Mouse (Mus musculus): ENCODE data around the gene Abca15.
"Not testable (repeated sequence)": the region's sequence is repeated elsewhere in the genome, so short reads cannot be mapped to it uniquely, and the experiment has no call there.

Gene Abca15

GRCm38 (mm10) chr7:120328087-120328793 is at the start of gene Abca15:
Gene Abca15, plus strand, starts transcription at chr7:120328670.
- peak; percentile 76 for DNase-seq

GRCm38 (mm10) chr7:120285286-120285685 is 43.2 kb upstream of the Abca15 start:
- peak; percentile 32 for DNase-seq

GRCm38 (mm10) chr7:120316086-120316485 is 12.4 kb upstream of the Abca15 start:
- no peak for DNase-seq

GRCm38 (mm10) chr7:120322963-120323362 is 5.5 kb upstream of the Abca15 start:
- DNase-seq, result no peak

GRCm38 (mm10) chr7:120325911-120326310 is 2.6 kb upstream of the Abca15 start:
- not testable (repeated sequence) for DNase-seq

GRCm38 (mm10) chr7:120327220-120328073 is 1.0 kb upstream of the Abca15 start:
- DNase-seq, result peak; percentile 47

- no peak for DNase-seq
Observed at GRCm38 (mm10) chr7:120361159-120361558, 32.7 kb downstream of the Abca15 start.

GRCm38 (mm10) chr7:120409447-120409846 is 81.0 kb downstream of the Abca15 start, which contains the start of gene Abca16:
Gene Abca16, plus strand, starts transcription at chr7:120409647.
- DNase-seq, result no peak

GRCm38 (mm10) chr7:120412391-120412790 is 83.9 kb downstream of the Abca15 start:
- DNase-seq, result no peak

GRCm38 (mm10) chr7:120426625-120427024 is 98.2 kb downstream of the Abca15 start:
- no peak for DNase-seq

GRCm38 (mm10) chr7:120431464-120431863 is 103.0 kb downstream of the Abca15 start:
- no peak for DNase-seq

Measured in kidney, adult 9 months (tissue).